Mouse (Mus musculus): ENCODE measurements around the gene Zswim4. TPM values are rescaled to one million over a fixed set of nuclear protein-coding genes. Genes with fewer than 3 reads are reported as not detected.

The Zswim4 gene
- total RNA-seq, 2 experiments from 2014 or later = 8.2 to 8.8 TPM

GRCm38 (mm10) chr8:84202938-84203917 is 33.6 kb downstream of the Zswim4 start:
- DNase-seq (ENCODE audit: low spot score) = peak; percentile 90
- intact Hi-C loops (cut with DNase I) = loop anchor here (5.0 kb wide), 1 partner anchor 504 kb away; no protein-coding TSS in a partner anchor

- DNase-seq (ENCODE audit: low spot score) = peak; percentile 66
- intact Hi-C loops (cut with DNase I) = loop anchor here (5.0 kb wide), 1 partner anchor 505 kb away; no protein-coding TSS in a partner anchor
Measured at GRCm38 (mm10) chr8:84202466-84202865, 34.4 kb downstream of the Zswim4 start.

DNA sequence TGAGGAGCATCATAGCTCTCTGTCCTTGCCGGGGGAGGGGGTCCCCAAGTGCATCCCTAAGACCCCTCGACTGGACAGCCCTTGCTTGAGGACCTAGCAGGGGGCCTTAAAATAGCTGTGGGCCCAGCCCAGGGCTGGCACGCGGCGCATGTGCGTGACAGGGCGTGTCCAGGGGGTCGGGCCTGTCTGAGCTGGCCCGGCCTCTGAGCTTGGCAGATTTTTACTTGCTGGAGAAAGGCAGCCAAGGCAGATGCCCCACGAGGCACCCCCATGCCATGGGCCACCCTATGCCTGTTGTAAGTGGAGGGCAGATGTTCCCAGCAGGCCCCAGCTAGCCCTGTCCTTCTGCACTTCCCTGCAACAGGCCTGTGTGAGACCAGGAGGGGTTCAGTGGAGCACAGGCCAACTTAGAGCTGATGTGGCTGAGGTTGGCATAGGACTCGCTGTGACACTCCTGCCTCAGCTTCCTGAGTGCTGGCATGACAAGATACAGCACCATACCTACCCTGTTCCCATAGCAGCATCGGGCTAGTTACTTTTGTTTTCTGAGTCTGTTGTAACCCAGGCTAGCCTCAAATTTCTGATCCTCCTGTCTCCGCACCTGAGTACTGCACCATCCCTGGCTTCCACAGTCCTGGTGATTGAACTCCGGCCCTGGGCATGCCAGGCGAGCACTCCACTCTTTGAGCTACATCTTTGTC is 35.2 kb downstream of the Zswim4 start:
- intact Hi-C loops (cut with DNase I) = loop anchor here (5.0 kb wide), 1 partner anchor 506 kb away; no protein-coding TSS in a partner anchor
- peak; percentile 86 for DNase-seq (ENCODE audit: low spot score)

- intact Hi-C loops (cut with DNase I) = loop anchor here (5.0 kb wide), 1 partner anchor 506 kb away; no protein-coding TSS in a partner anchor
- DNase-seq (ENCODE audit: low spot score) = peak; percentile 89
Measured at GRCm38 (mm10) chr8:84200652-84201544, 36.0 kb downstream of the Zswim4 start.

- intact Hi-C loops (cut with DNase I) = loop anchor here (5.0 kb wide), 1 partner anchor 507 kb away; no protein-coding TSS in a partner anchor
- no peak for DNase-seq (ENCODE audit: low spot score)
Measured at GRCm38 (mm10) chr8:84200126-84200555, 36.7 kb downstream of the Zswim4 start.

- intact Hi-C loops (cut with DNase I) = loop anchor here (5.0 kb wide), 1 partner anchor 508 kb away; no protein-coding TSS in a partner anchor
- no peak for DNase-seq (ENCODE audit: low spot score)
Measured at GRCm38 (mm10) chr8:84199348-84200125, 37.3 kb downstream of the Zswim4 start.

- intact Hi-C loops (cut with DNase I) = no loop called here
Measured at GRCm38 (mm10) chr8:84198871-84199270, 38.0 kb downstream of the Zswim4 start.

DNA sequence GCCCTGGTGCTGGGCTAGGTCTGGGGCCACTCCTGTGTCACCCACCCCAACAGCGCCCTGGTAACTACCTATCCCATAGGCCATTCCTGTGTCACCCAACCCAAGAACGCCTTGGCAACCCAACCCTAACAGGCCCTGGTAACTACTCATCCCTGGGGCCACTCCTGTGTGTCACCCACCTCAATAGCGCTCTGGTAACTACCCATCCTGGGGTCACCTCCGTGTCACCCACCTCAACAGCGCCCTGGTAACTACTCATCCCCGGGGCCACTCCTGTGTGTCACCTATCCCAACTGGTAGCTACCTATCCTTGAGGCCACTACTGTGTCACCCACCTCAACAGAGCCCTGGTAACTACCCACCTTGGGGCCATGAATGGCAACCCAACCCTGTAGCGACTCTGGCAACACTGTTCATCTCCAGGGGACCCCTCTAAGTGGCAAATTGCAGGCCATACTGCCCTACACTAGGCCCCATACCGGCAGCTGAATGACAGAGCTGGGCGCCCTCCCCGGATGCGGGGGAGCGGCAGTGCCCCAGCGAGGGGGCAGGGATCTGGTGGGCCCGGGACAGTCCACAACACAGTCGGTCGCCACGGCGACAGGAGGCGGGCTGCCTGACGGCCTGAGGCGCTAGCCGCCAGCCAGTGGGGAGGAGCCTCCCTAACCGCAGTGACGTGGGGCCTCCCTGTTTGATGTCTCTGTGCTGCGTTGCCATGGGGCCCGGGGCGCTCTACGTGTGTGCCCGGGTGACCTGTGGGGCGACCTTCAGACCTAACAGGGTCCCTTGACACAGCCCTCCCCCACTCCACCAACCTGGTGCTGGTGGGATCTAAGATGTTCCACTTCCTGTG is 38.7 kb downstream of the Zswim4 start:
- DNase-seq (ENCODE audit: low spot score) = peak; percentile 96
- intact Hi-C loops (cut with DNase I) = no loop called here

More at GRCm38 (mm10) chr8:84198871-84199270, 38.0 kb downstream of the Zswim4 start:
- DNase-seq (ENCODE audit: low spot score) = no peak

- intact Hi-C loops (cut with DNase I) = no loop called here
- peak; percentile 95 for DNase-seq (ENCODE audit: low spot score)
Measured at GRCm38 (mm10) chr8:84197141-84197921, 39.5 kb downstream of the Zswim4 start.

GRCm38 (mm10) chr8:84194224-84194743 is 42.6 kb downstream of the Zswim4 start:
- DNase-seq (ENCODE audit: low spot score) = no peak
- intact Hi-C loops (cut with DNase I) = no loop called here

DNA sequence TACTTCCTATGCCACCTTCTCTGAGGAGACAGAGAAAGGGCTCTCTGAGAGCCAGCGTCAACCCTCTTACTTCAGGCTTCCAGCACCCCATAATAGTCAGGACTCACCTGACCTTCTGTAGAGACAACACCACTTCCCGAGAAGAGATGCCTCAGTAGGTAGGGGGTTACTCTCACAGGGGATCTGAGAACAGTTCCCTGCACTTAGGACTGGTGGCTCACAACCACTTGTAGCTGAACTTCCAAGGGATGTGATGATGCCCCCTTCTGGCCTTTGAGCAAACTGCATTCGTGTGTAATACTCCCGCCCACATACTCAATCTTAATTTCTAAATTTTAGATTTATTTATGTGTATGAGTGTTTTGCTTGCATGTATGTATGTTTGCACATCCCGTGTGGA is 43.3 kb downstream of the Zswim4 start:
- intact Hi-C loops (cut with DNase I) = no loop called here
- no peak for DNase-seq (ENCODE audit: low spot score)

DNA sequence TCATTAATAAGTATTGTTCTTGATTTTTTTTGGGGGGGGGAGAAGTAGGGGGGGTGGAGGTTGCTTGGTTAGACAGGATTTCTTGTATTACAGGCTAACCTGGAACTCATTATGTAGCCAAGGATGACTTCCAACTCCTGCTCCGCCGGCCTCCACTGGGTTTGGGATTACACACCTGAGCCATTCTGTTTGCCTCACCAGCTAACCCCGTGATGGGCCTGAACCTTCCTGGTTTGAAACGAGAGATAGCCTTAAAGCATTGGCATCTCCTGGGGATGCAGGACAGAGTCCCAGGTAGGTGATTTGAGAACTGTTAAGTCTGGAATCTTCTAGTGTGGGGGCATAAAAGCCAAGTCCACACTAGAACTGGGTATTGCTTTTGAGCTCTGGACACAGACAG is 43.7 kb downstream of the Zswim4 start:
- intact Hi-C loops (cut with DNase I) = no loop called here
- DNase-seq (ENCODE audit: low spot score) = no peak

DNA sequence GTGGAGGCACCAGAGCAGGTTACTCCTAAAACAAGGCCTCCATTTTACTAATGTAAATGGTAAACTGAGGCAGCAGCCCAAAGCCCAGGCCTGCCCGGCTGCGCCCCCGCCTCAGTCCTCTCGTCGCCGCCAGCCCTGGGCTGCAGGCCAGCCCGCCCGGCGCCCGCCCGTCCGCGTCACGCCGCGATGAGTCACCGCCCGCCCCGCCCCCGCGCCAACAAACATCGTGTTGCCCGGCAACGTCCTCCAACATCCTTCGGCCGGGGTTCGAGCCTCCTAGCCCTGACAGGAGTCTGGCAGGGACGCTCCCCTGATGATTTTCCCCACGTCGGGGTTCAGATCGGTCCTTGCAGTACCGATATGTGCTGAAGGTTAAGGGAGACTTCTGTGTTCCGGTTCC is 44.3 kb downstream of the Zswim4 start:
- intact Hi-C loops (cut with DNase I) = no loop called here
- DNase-seq (ENCODE audit: low spot score) = peak; percentile 74

DNA sequence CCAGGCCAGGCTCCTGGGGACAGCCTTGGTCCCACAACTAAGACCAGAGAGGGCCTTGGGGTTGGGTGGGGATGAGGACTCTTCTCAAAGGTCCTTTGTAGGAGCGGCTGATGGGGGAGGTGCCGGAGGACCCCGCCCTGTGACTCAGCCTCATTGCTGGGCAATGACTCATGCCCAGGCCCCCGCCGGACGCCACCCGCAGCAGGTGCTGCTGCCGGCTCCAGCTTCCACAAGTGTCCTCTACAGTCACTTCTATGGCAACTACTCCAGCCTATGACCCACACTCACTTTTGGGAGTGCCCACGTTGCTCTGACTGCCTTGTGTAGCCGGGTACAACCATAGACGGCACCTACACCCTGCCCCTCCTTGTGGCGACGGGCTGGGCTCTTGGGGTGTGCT is 44.8 kb downstream of the Zswim4 start:
- intact Hi-C loops (cut with DNase I) = no loop called here
- peak; percentile 85 for DNase-seq (ENCODE audit: low spot score)

DNA sequence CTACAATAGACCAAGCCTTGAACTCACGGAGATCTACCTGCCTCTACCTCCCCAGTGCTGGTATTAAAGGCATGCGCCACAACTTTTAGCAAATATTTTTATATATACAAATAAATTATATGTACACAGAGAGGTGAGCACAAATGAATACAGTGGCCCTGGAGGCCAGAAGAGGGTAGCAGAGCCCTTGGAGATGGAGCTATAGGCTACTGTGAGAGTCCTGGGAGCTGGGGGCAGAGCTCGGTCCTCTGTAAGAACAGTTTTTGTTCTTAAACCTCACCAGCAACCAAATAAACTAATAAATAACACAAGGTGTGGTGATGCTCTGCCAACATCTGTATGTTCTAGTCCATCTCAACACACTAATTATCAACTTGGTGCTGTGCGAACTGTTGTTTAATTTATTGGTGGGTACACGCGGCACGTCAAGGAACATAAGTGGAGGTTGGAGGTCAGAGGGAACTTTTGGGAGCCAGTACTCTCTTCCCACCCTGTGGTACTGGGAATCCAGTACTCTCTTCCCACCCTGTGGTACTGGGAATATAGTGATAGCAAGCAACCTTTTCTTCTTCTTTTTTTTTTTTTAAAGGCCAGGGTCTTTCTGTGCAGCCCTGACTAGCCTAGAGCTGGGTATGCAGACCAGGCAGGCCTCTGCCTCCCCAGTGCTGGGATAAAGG is 46.5 kb downstream of the Zswim4 start:
- intact Hi-C loops (cut with DNase I) = no loop called here

GRCm38 (mm10) chr8:84189603-84190002 is 47.3 kb downstream of the Zswim4 start:
- peak; percentile 78 for DNase-seq (ENCODE audit: low spot score)
- intact Hi-C loops (cut with DNase I) = loop anchor here (5.0 to 10.0 kb wide), 2 partner anchors 45 to 168 kb away; partner anchors contain the start of gene Zswim4

More for the DNA sequence above, 46.5 kb downstream of the Zswim4 start:
- no peak for DNase-seq (ENCODE audit: low spot score)

All from heart, postnatal 25 days (tissue).